Mouse (Mus musculus) urinary bladder, postnatal 4 days (tissue): ENCODE measurements at regions not wholly inside any gene's neighbourhood (a gene's known extent, or its start where the extent isn't known, plus 50 kb on each side); places are given as distances from the start of the nearest gene placed in this dataset.

Experiments used
- DNase-seq, 2 experiments: peaks; one replicate each; pipeline ENCODE4 v3.0.0; 2021 to 2022; ENCODE audit warnings: low spot score in 2 of 2

DNA sequence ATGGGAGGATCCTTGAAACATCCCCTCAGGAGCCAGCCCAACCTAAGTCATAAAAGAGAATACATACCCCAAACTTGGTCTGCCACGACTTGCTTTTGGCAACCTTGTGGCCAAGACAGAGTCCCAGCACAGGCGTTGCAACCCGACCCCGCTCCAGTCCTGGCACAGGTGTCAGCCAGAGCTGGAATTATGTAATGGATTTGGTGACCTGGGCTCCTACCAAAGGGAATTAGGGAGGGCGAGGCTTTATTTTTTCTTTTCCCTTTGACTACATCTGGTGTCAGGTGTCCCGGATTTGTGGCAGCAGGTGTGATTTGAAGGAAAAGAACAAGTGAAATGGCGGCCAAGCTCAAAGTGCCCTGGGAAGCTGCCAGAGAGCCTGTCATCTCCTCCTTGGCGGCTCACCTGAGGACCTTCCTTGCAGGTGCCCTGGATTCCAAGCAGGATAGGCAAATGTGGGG, 212.9 kb downstream of the Mef2c start:
- no peak for DNase-seq

GRCm38 (mm10) chr13:83717686-83718210, 213.9 kb downstream of the Mef2c start:
- no peak for DNase-seq

GRCm38 (mm10) chr13:83718431-83719410, 214.9 kb downstream of the Mef2c start:
- no peak for DNase-seq

DNA sequence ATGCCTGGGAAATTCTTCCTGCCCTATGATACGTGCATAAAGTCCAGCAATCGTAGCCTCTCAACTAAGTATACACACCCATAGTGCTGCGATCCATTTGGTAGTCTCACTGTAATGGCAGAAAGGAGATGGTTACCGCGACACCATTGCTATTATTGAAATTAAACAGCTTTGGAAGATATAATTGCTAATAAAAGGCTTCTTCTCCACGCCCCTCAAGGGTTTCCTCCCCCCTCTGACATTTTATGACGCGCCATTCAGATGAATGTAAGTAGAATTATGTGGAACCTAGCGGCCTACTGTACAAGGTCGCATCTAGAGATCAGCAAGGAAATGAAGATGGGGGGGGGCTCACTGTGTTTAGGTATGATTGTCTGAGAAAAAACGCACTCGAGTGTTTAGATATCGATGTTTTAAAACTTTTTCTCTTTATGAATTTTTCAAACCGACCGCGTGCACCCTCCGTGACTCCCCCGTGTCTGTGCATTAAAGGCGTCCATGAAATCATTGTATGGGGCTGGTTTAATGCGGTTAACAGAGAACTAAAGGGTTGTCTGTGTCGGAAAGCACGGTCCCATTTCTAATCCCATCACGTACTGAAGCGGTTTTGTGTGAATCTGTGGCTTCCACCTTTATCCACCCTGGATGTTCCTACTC, 215.9 kb downstream of the Mef2c start:
- no peak for DNase-seq

GRCm38 (mm10) chr13:83720352-83720751, 216.5 kb downstream of the Mef2c start:
- no peak for DNase-seq

DNA sequence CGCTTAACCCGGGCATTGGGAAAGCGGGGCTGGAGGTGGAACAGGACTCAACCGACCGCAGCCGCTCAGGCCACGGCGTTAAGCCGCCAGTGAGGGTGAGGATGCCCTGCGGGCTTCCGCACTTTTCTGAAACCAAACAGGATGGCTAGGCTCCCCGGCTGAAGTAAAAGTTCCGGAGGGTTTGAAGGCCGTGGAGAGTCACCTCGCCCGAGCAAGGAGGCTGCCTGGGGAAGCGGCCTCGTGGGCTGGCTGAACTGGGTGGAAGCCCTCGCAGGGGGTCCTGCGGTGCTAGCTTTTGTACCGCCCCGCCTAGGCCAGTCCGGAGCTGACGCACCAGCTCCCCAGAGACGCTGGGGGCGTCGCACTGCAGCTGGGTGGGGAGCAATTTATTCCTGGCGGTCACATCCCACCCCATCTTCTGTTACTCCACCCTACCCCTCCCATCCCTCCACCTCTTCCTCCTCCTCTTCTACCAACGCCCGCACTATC, 217.1 kb downstream of the Mef2c start:
- no peak for DNase-seq

DNA sequence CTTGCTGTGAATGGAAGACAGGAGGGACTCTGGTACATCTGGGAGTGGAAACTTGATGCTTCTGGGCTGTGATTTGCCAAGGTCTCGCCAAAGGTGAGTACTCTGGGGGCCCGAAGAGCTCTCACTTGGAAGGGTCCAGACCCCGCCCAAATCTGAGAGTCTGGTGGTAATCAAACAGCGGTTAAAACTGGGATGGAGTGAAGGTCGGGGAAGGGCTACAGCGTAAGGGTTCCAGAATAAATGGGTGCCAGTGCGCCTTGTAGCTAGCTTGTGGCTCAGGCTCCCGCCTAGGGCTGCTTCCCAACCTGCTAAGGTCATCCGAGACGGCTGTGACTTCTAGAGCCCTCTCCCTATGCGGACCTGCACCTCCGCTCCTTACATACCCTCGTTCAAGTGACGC, 217.7 kb downstream of the Mef2c start:
- no peak for DNase-seq

DNA sequence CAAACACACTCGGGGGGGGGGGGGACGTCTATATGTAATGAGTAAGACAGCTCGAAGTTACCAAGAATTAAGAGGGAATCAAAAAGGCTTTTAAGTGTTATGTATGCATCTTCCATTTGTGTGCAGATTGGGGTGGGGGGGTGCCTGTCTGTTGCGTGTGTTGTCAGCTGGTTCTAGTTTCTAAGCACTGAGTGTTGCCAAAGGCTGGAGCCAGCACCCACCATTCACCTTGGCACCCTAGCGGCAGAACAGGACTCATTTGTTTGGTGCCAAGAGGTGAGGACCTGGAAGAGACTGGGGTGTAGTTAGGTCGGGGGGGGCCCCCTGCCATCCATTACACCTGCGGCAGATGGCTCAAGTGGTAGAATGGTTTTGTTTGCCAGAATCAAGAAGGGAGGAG, 218.4 kb downstream of the Mef2c start:
- no peak for DNase-seq

DNA sequence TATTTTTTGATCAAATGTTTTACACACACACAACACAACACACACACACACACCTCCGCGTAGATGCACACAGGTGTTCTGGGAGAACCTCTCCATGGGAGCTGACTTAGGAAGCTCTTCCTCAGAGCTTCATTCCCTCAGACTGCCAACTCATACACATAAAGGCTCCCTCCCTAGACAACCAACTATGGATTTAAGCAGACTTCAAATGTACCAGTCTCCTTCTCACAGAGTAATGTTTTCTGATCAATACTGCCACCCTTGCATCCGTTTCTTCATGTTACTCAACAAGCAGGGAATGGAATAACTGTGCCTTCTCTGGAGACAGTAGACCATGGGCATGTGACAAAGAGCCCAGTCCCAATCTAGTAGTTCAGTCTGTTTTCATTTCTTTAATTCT, 219.0 kb downstream of the Mef2c start:
- DNase-seq = no peak

- no peak for DNase-seq
These were observed 219.6 kb downstream of the Mef2c start for GRCm38 (mm10) chr13:83723396-83723795.

- DNase-seq = no peak
These were observed 220.4 kb downstream of the Mef2c start for GRCm38 (mm10) chr13:83724196-83724595.

GRCm38 (mm10) chr13:83724995-83725394, 221.2 kb downstream of the Mef2c start:
- no peak for DNase-seq

- no peak for DNase-seq
These were observed 222.0 kb downstream of the Mef2c start for GRCm38 (mm10) chr13:83725831-83726230.

DNA sequence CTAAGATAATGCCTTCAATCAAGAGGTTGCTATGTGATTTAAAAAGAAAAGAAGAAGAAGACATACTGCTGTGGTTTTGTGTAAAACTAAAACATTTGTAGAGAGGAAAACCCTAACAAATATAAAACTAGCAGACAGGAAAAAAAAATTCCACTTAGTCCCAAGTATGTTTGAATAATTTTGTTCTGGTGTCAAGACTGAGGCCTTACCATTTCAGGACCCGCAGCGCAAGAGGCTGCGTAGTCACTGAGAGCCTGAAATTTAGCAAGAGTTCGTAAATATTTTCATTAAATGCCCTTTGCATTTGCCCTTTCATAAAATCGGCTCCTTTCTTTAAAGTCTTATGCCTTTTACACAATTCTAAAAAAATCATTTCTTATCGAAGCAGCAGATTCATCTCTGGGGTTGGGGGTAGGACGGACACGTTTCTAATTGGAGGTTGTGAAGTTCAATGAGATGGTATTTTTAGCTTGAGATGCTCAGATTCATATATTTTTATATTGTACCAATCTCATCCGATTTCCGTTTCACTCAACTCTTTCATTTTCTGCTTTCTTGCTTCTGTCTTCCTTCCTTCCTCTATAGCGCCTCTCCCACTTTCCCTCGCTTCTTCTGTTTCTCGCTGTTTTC, 222.6 kb downstream of the Mef2c start:
- DNase-seq = no peak

- DNase-seq = no peak
These were observed 223.4 kb downstream of the Mef2c start for GRCm38 (mm10) chr13:83727051-83727765.

- no peak for DNase-seq
These were observed 224.0 kb downstream of the Mef2c start for GRCm38 (mm10) chr13:83727766-83728395.

DNA sequence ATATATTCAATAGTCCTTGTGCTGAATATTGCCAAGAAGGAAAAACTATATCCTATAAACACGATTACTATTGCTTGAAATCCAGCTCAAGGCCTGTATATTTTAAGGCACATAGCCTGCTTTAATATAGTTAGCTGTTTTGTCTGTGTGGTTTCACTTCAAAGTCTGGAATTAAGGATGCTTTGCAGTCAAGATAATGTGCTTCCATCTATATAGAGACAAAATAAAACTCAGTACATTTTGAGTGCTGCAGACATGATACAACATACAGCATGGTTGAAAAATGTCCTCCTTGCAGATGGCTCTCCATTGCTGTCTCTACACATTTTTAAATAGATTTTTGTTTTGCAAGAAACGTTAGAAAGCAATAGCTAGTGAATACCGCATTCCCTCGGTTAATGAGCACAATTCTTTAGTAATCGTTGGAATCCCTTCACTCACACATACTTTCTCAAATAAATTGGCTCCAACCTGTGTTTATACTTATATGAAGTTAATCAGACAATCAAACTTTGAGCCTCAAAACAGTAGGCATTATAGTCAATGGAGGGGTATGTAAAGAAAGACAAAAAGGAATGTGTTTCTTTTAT, 224.7 kb downstream of the Mef2c start:
- DNase-seq = no peak

DNA sequence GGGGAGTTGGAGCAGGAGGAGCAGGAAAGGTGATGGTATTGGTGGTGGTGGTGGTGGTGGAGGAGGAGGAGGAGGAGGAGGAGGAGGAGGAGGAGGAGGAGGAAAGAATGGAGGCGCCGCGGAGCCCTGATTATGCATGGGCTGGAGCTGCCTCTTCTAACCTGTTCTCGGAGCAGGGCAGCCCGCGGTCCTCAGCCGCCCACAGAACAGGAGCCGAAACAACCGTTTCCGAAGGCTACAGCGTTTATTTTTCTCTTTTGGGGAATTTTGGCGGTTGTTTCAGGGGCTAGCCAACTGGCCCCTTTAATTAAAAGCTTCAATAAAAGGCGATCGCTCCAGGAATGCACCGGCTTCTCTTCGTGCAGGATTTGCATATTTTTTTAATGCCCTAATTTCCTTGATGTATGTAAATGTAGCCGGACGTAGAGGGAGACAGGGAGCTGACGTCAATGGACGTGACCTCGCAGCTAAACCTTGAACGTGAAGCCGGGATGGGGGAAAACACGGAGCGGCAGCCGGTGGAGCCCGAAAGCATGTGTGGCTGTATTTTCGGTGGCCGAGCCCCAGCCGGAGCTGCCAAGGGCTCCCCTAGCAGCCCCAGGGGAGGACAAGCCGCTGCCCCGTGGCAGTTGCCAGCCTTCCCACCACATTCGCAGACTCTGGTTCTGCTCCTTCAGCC, 225.6 kb downstream of the Mef2c start:
- DNase-seq = no peak

GRCm38 (mm10) chr13:83730155-83730712, 226.4 kb downstream of the Mef2c start:
- DNase-seq = no peak
